Mouse (Mus musculus) CH12.LX (cell line): ENCODE results near the gene Rsrp1.

ENCODE experiments used
- CTCF ChIP-seq, 2 experiments: IDR thresholded peaks in 1 of 2; conservative IDR thresholded peaks in 1 of 2; 2 replicates each; pipeline ENCODE4 v1.5.1; 2011 to 2012; ENCODE audit warnings: low read depth in 2 of 2, low read length in 2 of 2, improper control_type of control experiment in 1 of 2, inconsistent platforms in 1 of 2, mild to moderate bottlenecking in 1 of 2, moderate library complexity in 1 of 2
- GABPA ChIP-seq: IDR thresholded peaks from 2 replicates; pipeline ENCODE4 v1.6.1; 2012; ENCODE audit warnings: low read depth, low read length, improper control_type of control experiment, inconsistent platforms; ENCODE audit not compliant: insufficient replicate concordance
- NRF1 ChIP-seq: IDR thresholded peaks from 2 replicates; pipeline ENCODE4 v1.6.1; 2014; ENCODE audit warnings: low read depth, mild to moderate bottlenecking, inconsistent platforms, low read length, improper control_type of control experiment, moderate library complexity
- TCF12 ChIP-seq: IDR thresholded peaks from 2 replicates; pipeline ENCODE4 v1.6.1; 2014; ENCODE audit warnings: low read depth, mild to moderate bottlenecking, inconsistent platforms, low read length, improper control_type of control experiment
- USF1 ChIP-seq: IDR thresholded peaks from 2 replicates; pipeline ENCODE4 v1.6.1; 2014; ENCODE audit warnings: low read depth, mild to moderate bottlenecking, inconsistent platforms, low read length, improper control_type of control experiment

GRCm38 (mm10) chr4:134963021-134963776 is 39.8 kb downstream of the Rsrp1 start:
- TF ChIP-seq USF1 (no peak), NRF1 (no peak), CTCF (conservative IDR thresholded peaks at IDR 0.05 in 1 of 2, IDR thresholded peaks at IDR 0.05 in 1 of 2; ENCODE audit: low read depth in 2 of 2, low read length in 2 of 2) (peak in 1 of 2 experiments; percentile 24; a peak in 1 of 4 replicates), TCF12 (no peak), GABPA (no peak)
